Mouse (Mus musculus) heart, embryonic 14.5 days (tissue): ENCODE measurements around the gene Fdx1l. TPM values are rescaled to one million over a fixed set of nuclear protein-coding genes. Genes with fewer than 3 reads are reported as not detected.
"Not testable (repeated sequence)": the region's sequence is repeated elsewhere in the genome, so short reads cannot be mapped to it uniquely, and the experiment has no call there.

Experiments
- ATAC-seq: fragments of 200-750 bp; cut with Nextera tagmentation; 2 replicates; pipeline ENCODE4 v1.8.0; 2017; ENCODE audit warnings: low read depth, moderate TSS enrichment; ENCODE audit not compliant: insufficient number of reproducible peaks, insufficient read depth, low FRiP score
- H3K27ac ChIP-seq, 2 experiments: fragments of 200-500 bp in 1 of 2; fragments of 300-500 bp in 1 of 2; sonication (generic) in 1 of 2; replicated peaks in 1 of 2; 2 replicates each; pipeline ENCODE4 v1.5.1; 2012 to 2014; ENCODE audit warnings: low read depth in 2 of 2, low read length in 2 of 2, control low read depth in 1 of 2, mild to moderate bottlenecking in 1 of 2, mixed read lengths in 1 of 2; ENCODE audit not compliant: control insufficient read depth in 1 of 2, insufficient read depth in 1 of 2
- H3K27me3 ChIP-seq: fragments of 300-500 bp; sonication (generic); 2 replicates; pipeline ENCODE4 v1.6.1; 2014; ENCODE audit warnings: mild to moderate bottlenecking, low read length, control low read depth; ENCODE audit not compliant: control insufficient read depth, insufficient read depth
- H3K36me3 ChIP-seq: fragments of 300-500 bp; sonication (generic); 2 replicates; pipeline ENCODE4 v1.6.1; 2014; ENCODE audit warnings: mild to moderate bottlenecking, control low read depth, low read length, mixed read lengths; ENCODE audit not compliant: control insufficient read depth, insufficient read depth
- H3K4me1 ChIP-seq, 2 experiments: fragments of 200-500 bp in 1 of 2; fragments of 300-500 bp in 1 of 2; sonication (generic) in 1 of 2; 2 replicates each; pipeline ENCODE4 v1.6.1; 2012 to 2014; ENCODE audit warnings: low read length in 2 of 2, control low read depth in 1 of 2, mixed read lengths in 1 of 2; ENCODE audit not compliant: control insufficient read depth in 2 of 2, insufficient read depth in 2 of 2
- H3K4me2 ChIP-seq: fragments of 300-500 bp; sonication (generic); 2 replicates; pipeline ENCODE4 v1.6.1; 2014; ENCODE audit warnings: mild to moderate bottlenecking, low read length
- H3K4me3 ChIP-seq, 2 experiments: fragments of 200-500 bp in 1 of 2; fragments of 300-500 bp in 1 of 2; sonication (generic) in 1 of 2; 2 replicates each; pipeline ENCODE4 v1.5.1; 2012 to 2014; ENCODE audit warnings: low read length in 2 of 2, mild to moderate bottlenecking in 2 of 2, control low read depth in 1 of 2, low read depth in 1 of 2, moderate library complexity in 1 of 2; ENCODE audit not compliant: control insufficient read depth in 1 of 2, insufficient read depth in 1 of 2
- H3K9ac ChIP-seq: fragments of 300-500 bp; sonication (generic); 2 replicates; pipeline ENCODE4 v1.6.1; 2014; ENCODE audit warnings: mild to moderate bottlenecking, low read length
- H3K9me3 ChIP-seq: fragments of 300-500 bp; sonication (generic); 2 replicates; pipeline ENCODE4 v1.6.1; 2016; ENCODE audit warnings: low read length, control low read depth; ENCODE audit not compliant: control insufficient read depth
- WGBS: fragments of 180-500 bp; shearing (Covaris S2); extraction: QIAGEN DNeasy Blood & Tissue Kit; methylation state at CpG from one replicate; pipeline ENCODE4 v1.1.7; 2014; 5-methylcytosine and 5-hydroxymethylcytosine counted together
- polyA plus RNA-seq: library from polyadenylated mRNA; unstranded; fragments of >200 nt; fragmentation: Nextera tagmentation; extraction: Ambion mirVana; gene quantifications from 2 replicates; pipeline ENCODE4 v1.2.1, GENCODE M21; 2014

Fdx1l gene
- polyA plus RNA-seq, 1 experiment from 2014 or later = 50.8 TPM

- Histone ChIP-seq H3K4me3 (peak overlapping the region; percentile 68 to 85), H3K9ac (peak overlapping the region; percentile 90), H3K9me3 (no peaks in the 10 kb centered on the region), H3K36me3 (peaks cover 56% of the 10 kb centered on the region), H3K27me3 (no peaks in the 10 kb centered on the region), H3K4me1 (peaks cover 0 to 12% of the 10 kb centered on the region in 2 experiments; a peak in 2 of 4 replicates), H3K27ac (peak overlapping the region in 1 of 2 experiments; percentile 46; a peak in 2 of 4 replicates), H3K4me2 (peak overlapping the region; percentile 90)
- WGBS = 8% methylated on average over 4 of the region's 4 CpGs
- no peak for ATAC-seq
Observed at GRCm38 (mm10) chr9:21072641-21073040, 773 bp downstream of the Fdx1l start.

GRCm38 (mm10) chr9:21067006-21067684 is 6.3 kb downstream of the Fdx1l start, which contains the start of gene Zglp1:
Zglp1 (minus strand) TSS chr9:21067093.
- H3K9ac ChIP-seq = no peak within 1 kb of the TSS
- peaks cover 59% of the 10 kb centered on the region for H3K36me3 ChIP-seq
- 81% methylated on average over 27 of the region's 27 CpGs for WGBS
- no peak within 1 kb of the TSS for H3K27ac ChIP-seq
- no peak for ATAC-seq
- no peak within 1 kb of the TSS for H3K4me2 ChIP-seq
- no peak within 1 kb of the TSS for H3K4me3 ChIP-seq
- no peaks in the 10 kb centered on the region for H3K4me1 ChIP-seq
- no peaks in the 10 kb centered on the region for H3K9me3 ChIP-seq
- H3K27me3 ChIP-seq = no peaks in the 10 kb centered on the region

- H3K9ac ChIP-seq = no peak overlapping the region
- no peak overlapping the region for H3K4me3 ChIP-seq
- no peaks in the 10 kb centered on the region for H3K4me1 ChIP-seq
- ATAC-seq = no peak
- H3K27me3 ChIP-seq = no peaks in the 10 kb centered on the region
- H3K9me3 ChIP-seq = no peaks in the 10 kb centered on the region
- no peak overlapping the region for H3K27ac ChIP-seq
- H3K36me3 ChIP-seq = peaks cover 42% of the 10 kb centered on the region
- WGBS = 94% methylated on average over 2 of the region's 2 CpGs
- H3K4me2 ChIP-seq = no peak overlapping the region
Observed at GRCm38 (mm10) chr9:21062928-21063327, 10.5 kb downstream of the Fdx1l start.

- H3K27me3 ChIP-seq = no peaks in the 10 kb centered on the region
- no peaks in the 10 kb centered on the region for H3K9me3 ChIP-seq
- H3K4me1 ChIP-seq = no peaks in the 10 kb centered on the region
- no peak overlapping the region for H3K9ac ChIP-seq
- no peaks in the 10 kb centered on the region for H3K36me3 ChIP-seq
- 54% methylated on average over 10 of the region's 10 CpGs for WGBS
- no peak overlapping the region for H3K27ac ChIP-seq
- ATAC-seq = no peak
- H3K4me2 ChIP-seq = no peak overlapping the region
- no peak overlapping the region for H3K4me3 ChIP-seq
Observed at GRCm38 (mm10) chr9:21051578-21051977, 21.8 kb downstream of the Fdx1l start.

GRCm38 (mm10) chr9:21045235-21045634 is 28.2 kb downstream of the Fdx1l start:
- no peaks in the 10 kb centered on the region for H3K9me3 ChIP-seq
- H3K4me2 ChIP-seq = no peak overlapping the region
- no peaks in the 10 kb centered on the region for H3K4me1 ChIP-seq
- H3K36me3 ChIP-seq = no peaks in the 10 kb centered on the region
- no peak overlapping the region for H3K9ac ChIP-seq
- WGBS = 68% methylated on average over 3 of the region's 3 CpGs
- H3K4me3 ChIP-seq = no peak overlapping the region
- no peak for ATAC-seq
- H3K27ac ChIP-seq = no peak overlapping the region
- H3K27me3 ChIP-seq = no peaks in the 10 kb centered on the region

GRCm38 (mm10) chr9:21044785-21045184 is 28.6 kb downstream of the Fdx1l start:
- not testable (repeated sequence) for ATAC-seq, H3K36me3 ChIP-seq, H3K9me3 ChIP-seq, H3K9ac ChIP-seq, H3K4me3 ChIP-seq, H3K27me3 ChIP-seq, H3K27ac ChIP-seq, H3K4me1 ChIP-seq, H3K4me2 ChIP-seq
- WGBS = 62% methylated on average over 1 of the region's 1 CpGs

GRCm38 (mm10) chr9:21043563-21043962 is 29.9 kb downstream of the Fdx1l start:
- Histone ChIP-seq H3K4me2 (no peak overlapping the region), H3K27ac (no peak overlapping the region), H3K4me1 (no peaks in the 10 kb centered on the region), H3K9me3 (peaks cover 3% of the 10 kb centered on the region; the same call in 1 of the 2 replicates), H3K27me3 (peaks cover 5% of the 10 kb centered on the region; the same call in 1 of the 2 replicates), H3K36me3 (no peaks in the 10 kb centered on the region), H3K9ac (no peak overlapping the region), H3K4me3 (no peak overlapping the region)
- no peak for ATAC-seq
- 63% methylated on average over 4 of the region's 4 CpGs for WGBS

GRCm38 (mm10) chr9:21041308-21041707 is 32.1 kb downstream of the Fdx1l start:
- peaks cover 27% of the 10 kb centered on the region for H3K27me3 ChIP-seq
- WGBS = 48% methylated on average over 4 of the region's 4 CpGs
- no peak for ATAC-seq

More at GRCm38 (mm10) chr9:21041308-21041707, 32.1 kb downstream of the Fdx1l start:
- no peak overlapping the region for H3K4me2 ChIP-seq
- H3K4me1 ChIP-seq = peaks cover 13 to 17% of the 10 kb centered on the region in 2 experiments
- H3K27ac ChIP-seq = no peak overlapping the region
- no peak overlapping the region for H3K9ac ChIP-seq
- no peaks in the 10 kb centered on the region for H3K36me3 ChIP-seq
- H3K9me3 ChIP-seq = peaks cover 3% of the 10 kb centered on the region; the same call in 1 of the 2 replicates
- H3K4me3 ChIP-seq = no peak overlapping the region
